Mouse (Mus musculus): Measurements from ENCODE around the gene Ces5a.

DNA sequence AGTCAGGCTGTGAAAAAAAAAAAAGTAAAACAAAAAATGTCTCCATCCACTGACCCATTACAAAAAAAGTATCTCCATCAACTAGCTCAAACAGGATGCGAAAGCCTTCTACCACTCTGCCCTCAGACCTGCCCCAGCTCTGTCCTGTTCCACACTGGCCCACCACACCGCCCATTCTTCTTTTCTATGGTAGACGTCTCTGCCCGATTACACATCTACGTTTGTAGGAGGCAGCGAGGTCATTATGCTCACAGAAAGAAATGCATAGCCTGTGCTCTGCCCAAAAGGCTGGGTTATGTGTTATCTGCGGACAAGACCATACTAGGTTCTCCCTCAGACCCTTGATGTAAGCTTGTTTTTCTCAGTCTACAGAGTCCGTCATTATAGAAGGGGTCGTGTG lies 37.2 kb upstream of the Ces5a start:
- TF ChIP-seq EP300 (IDR thresholded peaks at IDR 0.05; ENCODE audit: low read length) (no peak), MAFK (IDR thresholded peaks at IDR 0.05; ENCODE audit: insufficient replicate concordance, low read length) (no peak), MAX (IDR thresholded peaks at IDR 0.05; ENCODE audit: low read length) (no peak), CTCF (conservative IDR thresholded peaks at IDR 0.05 in 1 of 2, IDR thresholded peaks at IDR 0.05 in 1 of 2; ENCODE audit: low read depth in 2 of 2, low read length in 2 of 2) (no peak), TBP (conservative IDR thresholded peaks at IDR 0.05; ENCODE audit: low read depth, low read length) (no peak), USF1 (IDR thresholded peaks at IDR 0.05; ENCODE audit: low read depth, low read length) (no peak), POLR2A (IDR thresholded peaks at IDR 0.05; ENCODE audit: low read depth, low read length) (no peak)
